Mouse (Mus musculus) telencephalon, adult 2 months (tissue): ENCODE data around the gene Ebf3.

Experiments used
- DNase-seq: peaks from one replicate; pipeline ENCODE4 v3.0.0-alpha.2; 2011; ENCODE audit warnings: low read depth, low spot score

The Ebf3 gene

DNA sequence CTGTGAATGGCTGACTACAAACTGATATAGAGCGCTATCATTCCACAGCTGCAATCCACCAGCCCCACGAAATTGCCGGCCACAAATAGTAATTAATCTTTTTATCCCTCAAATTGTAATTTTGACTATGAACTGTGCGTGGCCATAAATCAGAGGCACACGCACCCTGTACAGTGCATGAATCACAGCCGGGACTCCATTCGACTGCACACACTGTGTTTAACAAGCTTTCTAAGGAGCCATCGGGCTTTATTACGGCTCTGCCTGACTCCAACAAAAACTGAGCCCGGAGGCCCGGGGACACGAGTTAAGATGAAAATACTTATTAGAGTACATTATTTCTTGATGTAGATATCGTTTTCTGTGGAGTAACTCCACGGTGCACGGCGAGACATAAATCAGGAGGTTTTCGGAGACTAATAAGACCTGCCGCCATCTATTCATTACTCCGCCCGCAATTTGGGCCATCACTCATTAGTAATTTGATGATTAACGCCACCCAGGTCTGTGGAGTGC, 107.4 kb downstream of the Ebf3 start:
- no peak for DNase-seq

DNA sequence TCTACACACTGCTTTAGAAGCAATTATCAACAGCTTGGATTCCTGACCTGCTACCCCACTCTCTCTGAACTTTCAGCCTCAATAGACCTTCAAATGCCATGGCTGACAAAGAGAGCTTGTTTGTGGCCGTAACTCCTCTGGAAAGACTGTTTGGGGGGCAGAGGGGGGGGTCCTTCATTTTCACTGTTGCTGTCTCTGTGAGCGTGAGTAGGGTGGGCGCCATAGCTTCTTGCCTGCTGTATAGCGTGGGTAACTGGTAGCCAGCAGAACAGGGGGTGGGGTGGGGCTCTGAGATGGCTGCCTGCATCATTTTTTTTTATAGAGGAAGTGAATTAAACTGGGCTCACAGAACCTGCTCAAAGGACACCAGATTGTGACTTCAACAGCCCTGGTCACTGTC, 114.7 kb downstream of the Ebf3 start:
- no peak for DNase-seq

GRCm38 (mm10) chr7:137198921-137199320, 115.3 kb downstream of the Ebf3 start:
- DNase-seq: no peak

GRCm38 (mm10) chr7:137197118-137198030, 116.9 kb downstream of the Ebf3 start:
- DNase-seq: no peak

GRCm38 (mm10) chr7:137196536-137196935, 117.7 kb downstream of the Ebf3 start:
- no peak for DNase-seq

DNA sequence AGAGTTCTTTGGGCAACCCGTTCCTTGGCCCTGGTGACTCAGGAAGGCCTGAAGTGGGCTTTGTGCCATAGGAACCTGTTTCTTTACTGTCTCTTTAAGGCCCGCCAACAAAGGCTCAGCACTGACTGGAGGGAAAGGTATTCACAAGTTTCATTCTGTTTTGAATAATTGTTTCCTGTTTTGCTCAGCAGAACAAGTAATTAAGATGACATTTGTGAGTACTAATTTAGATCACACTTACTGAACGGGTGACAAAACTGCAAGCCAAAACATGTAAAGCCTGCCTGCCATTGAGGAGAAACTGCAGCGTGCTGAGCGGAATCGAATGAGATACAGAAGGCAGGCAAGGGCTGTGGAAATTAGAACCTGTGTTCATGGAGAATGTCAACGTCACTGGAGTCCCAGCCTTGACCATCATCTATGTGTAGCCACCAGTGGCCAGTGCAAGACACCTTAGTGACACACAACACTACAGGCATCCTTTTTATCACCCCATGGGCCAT, 121.4 kb downstream of the Ebf3 start:
- DNase-seq: no peak

DNA sequence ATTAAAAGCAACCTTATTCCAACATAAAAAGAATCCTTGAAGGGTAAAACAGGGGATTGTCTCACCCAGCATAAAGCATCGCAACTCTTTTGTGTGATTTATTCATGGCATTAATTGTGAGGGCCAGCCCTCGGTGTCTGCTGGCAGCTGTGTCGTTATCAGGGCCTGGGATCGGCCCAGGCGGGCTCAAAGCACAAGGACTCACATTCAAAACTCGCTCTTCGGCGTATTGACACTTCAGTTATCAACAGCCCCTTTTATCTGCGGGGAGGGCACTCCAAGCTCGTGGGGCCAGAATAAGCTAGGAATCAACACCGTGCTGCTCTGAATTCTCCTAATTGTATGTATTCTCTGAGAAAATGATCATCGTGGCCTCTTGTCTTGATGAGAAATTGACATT, 122.4 kb downstream of the Ebf3 start:
- DNase-seq: no peak

GRCm38 (mm10) chr7:137172278-137172677, 142.0 kb downstream of the Ebf3 start:
- DNase-seq: no peak

GRCm38 (mm10) chr7:137159086-137159485, 155.2 kb downstream of the Ebf3 start:
- DNase-seq: no peak

GRCm38 (mm10) chr7:137154623-137155022, 159.6 kb downstream of the Ebf3 start:
- DNase-seq: no peak

GRCm38 (mm10) chr7:137151854-137152253, 162.4 kb downstream of the Ebf3 start:
- DNase-seq: no peak

GRCm38 (mm10) chr7:137147101-137147500, 167.1 kb downstream of the Ebf3 start:
- DNase-seq: no peak
